Mouse (Mus musculus) bone marrow, adult 2 months (tissue): ENCODE measurements around the gene Tcf12.

ENCODE experiments used
- CTCF ChIP-seq: fragments of 200-500 bp; IDR thresholded peaks from 2 replicates; pipeline ENCODE4 v1.5.1; 2011; ENCODE audit warnings: low read length, control low read depth; ENCODE audit not compliant: control insufficient read depth, insufficient read depth
- POLR2A ChIP-seq: fragments of 200-500 bp; IDR thresholded peaks from 2 replicates; pipeline ENCODE4 v1.6.1; 2011; ENCODE audit warnings: low read depth, mild to moderate bottlenecking, control low read depth, low read length, borderline replicate concordance; ENCODE audit not compliant: control insufficient read depth

DNA sequence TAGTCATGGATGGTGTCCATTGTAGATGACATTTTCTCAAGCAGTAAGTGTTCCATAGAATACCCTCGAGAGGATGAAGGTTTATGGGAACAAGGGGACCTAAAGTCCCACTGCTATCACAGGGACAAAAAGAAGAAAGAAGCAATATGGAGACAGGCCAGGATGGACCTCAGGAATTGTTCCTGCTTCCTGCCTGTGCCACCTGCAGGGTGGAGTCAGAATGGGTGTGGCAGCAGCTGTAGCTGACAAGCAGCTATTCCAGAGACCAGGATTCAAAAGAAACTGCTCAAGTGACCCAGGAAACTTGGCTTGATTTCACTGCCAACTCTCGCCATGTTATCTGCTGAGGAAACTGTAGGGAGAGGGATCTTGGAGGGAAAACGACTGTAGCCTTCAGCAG is 298.1 kb downstream of the Tcf12 start:
- TF ChIP-seq POLR2A = no peak
- no peak for TF ChIP-seq CTCF
